Mouse (Mus musculus) lung, postnatal 14 days (tissue): Measurements from ENCODE around the gene Galnt15.

Source experiments
- DNase-seq: peaks from one replicate; pipeline ENCODE4 v3.0.0; 2021

Galnt15 gene

GRCm38 (mm10) chr14:32028681-32029091 is at the start of gene Galnt15:
Gene Galnt15 (plus strand): TSS chr14:32028989.
- DNase-seq: peak; percentile 54

GRCm38 (mm10) chr14:31994021-31994420 is 34.8 kb upstream of the Galnt15 start:
- no peak for DNase-seq

- DNase-seq: no peak
Measured at GRCm38 (mm10) chr14:32000941-32001340, 27.8 kb upstream of the Galnt15 start.

- DNase-seq: no peak
Measured at GRCm38 (mm10) chr14:32002502-32003338, 26.1 kb upstream of the Galnt15 start.

- no peak for DNase-seq
Measured at GRCm38 (mm10) chr14:32003904-32004596, 24.7 kb upstream of the Galnt15 start.

GRCm38 (mm10) chr14:32005673-32006261 is 23.0 kb upstream of the Galnt15 start:
- no peak for DNase-seq

GRCm38 (mm10) chr14:32007654-32008335 is 21.0 kb upstream of the Galnt15 start:
- no peak for DNase-seq

- DNase-seq: no peak
Measured at GRCm38 (mm10) chr14:32009715-32010114, 19.1 kb upstream of the Galnt15 start.

- DNase-seq: no peak
Measured at GRCm38 (mm10) chr14:32011547-32012304, 17.1 kb upstream of the Galnt15 start.

- peak; percentile 48 for DNase-seq
Measured at GRCm38 (mm10) chr14:32015131-32015770, 13.5 kb upstream of the Galnt15 start.

- DNase-seq: no peak
Measured at GRCm38 (mm10) chr14:32016466-32016865, 12.3 kb upstream of the Galnt15 start.

GRCm38 (mm10) chr14:32016921-32017320 is 11.9 kb upstream of the Galnt15 start:
- DNase-seq: no peak

GRCm38 (mm10) chr14:32017448-32017847 is 11.3 kb upstream of the Galnt15 start:
- no peak for DNase-seq

- DNase-seq: no peak
Measured at GRCm38 (mm10) chr14:32019091-32019490, 9.7 kb upstream of the Galnt15 start.

- no peak for DNase-seq
Measured at GRCm38 (mm10) chr14:32021967-32022366, 6.8 kb upstream of the Galnt15 start.

GRCm38 (mm10) chr14:32022450-32022849 is 6.3 kb upstream of the Galnt15 start:
- DNase-seq: no peak

- DNase-seq: no peak
Measured at GRCm38 (mm10) chr14:32023891-32024290, 4.9 kb upstream of the Galnt15 start.

- DNase-seq: no peak
Measured at GRCm38 (mm10) chr14:32027218-32027617, 1.6 kb upstream of the Galnt15 start.

GRCm38 (mm10) chr14:32029411-32029992 is 713 bp downstream of the Galnt15 start:
- no peak for DNase-seq

GRCm38 (mm10) chr14:32030073-32030472 is 1.3 kb downstream of the Galnt15 start:
- DNase-seq: no peak

- DNase-seq: peak; percentile 76
Measured at GRCm38 (mm10) chr14:32032522-32032921, 3.7 kb downstream of the Galnt15 start.
